Mouse (Mus musculus): Measurements from ENCODE around the gene Cyth4. TPM values are rescaled to one million over a fixed set of nuclear protein-coding genes. Genes with fewer than 3 reads are reported as not detected.

Gene Cyth4
- polyA plus RNA-seq, 1 experiment from 2014 or later: 9.6 TPM

- Histone ChIP-seq H3K27me3 (ENCODE audit: control insufficient read depth, insufficient read depth, low read length) (peaks cover 9% of the 10 kb centered on the region; the same call in 1 of the 2 replicates), H3K27ac (ENCODE audit: low read length) (no peak overlapping the region), H3K4me1 (ENCODE audit: control insufficient read depth, insufficient read depth, low read length) (no peaks in the 10 kb centered on the region), H3K4me3 (ENCODE audit: low read length) (no peak overlapping the region), H3K4me2 (ENCODE audit: low read depth, low read length) (no peak overlapping the region), H3K36me3 (ENCODE audit: control insufficient read depth, insufficient read depth) (no peaks in the 10 kb centered on the region), H3K9me3 (replicated peaks; ENCODE audit: control insufficient read depth, low read length) (no peaks in the 10 kb centered on the region), H3K9ac (ENCODE audit: low read length) (no peak overlapping the region)
- ATAC-seq (replicated peaks; ENCODE audit: extremely low read depth, insufficient read depth, low FRiP score): no peak
- WGBS: 69% methylated on average over 4 of the region's 4 CpGs
Observed at GRCm38 (mm10) chr15:78647746-78648145, 50.9 kb downstream of the Cyth4 start.

- Histone ChIP-seq H3K4me3 (ENCODE audit: low read length) (no peak overlapping the region), H3K9me3 (replicated peaks; ENCODE audit: control insufficient read depth, low read length) (no peaks in the 10 kb centered on the region), H3K4me2 (ENCODE audit: low read depth, low read length) (no peak overlapping the region), H3K27ac (ENCODE audit: low read length) (no peak overlapping the region), H3K27me3 (ENCODE audit: control insufficient read depth, insufficient read depth, low read length) (0 out of 2 replicates have a peak, but pooled peaks cover 5% of the 10 kb centered on the region), H3K9ac (ENCODE audit: low read length) (no peak overlapping the region), H3K4me1 (ENCODE audit: control insufficient read depth, insufficient read depth, low read length) (no peaks in the 10 kb centered on the region), H3K36me3 (ENCODE audit: control insufficient read depth, insufficient read depth) (no peaks in the 10 kb centered on the region)
- ATAC-seq (replicated peaks; ENCODE audit: extremely low read depth, insufficient read depth, low FRiP score): no peak
- 35% methylated on average over 4 of the region's 4 CpGs for WGBS
Observed at GRCm38 (mm10) chr15:78651169-78651568, 54.3 kb downstream of the Cyth4 start.

DNA sequence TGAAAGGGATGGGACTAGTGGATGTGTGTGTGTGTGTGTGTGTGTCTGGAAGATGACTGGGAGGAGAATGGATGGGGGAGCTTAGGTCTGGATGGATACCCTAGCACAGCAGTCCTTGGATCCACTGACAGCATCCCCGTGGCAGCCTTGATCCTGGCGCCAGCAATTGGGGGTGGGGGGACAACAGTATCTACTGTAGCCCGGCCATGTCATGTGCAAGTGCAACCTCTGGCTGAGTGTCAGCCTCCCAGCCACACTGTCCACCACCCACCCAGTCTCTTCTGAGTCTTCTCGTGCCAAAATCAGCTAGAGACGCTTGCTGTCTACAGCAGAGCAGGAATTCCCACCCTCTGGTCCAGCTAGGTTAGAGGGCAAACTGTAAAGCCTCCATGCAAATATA is 67.4 kb downstream of the Cyth4 start:
- H3K27ac ChIP-seq (ENCODE audit: low read length): no peak overlapping the region
- no peak overlapping the region for H3K4me3 ChIP-seq (ENCODE audit: low read length)
- H3K4me1 ChIP-seq (ENCODE audit: control insufficient read depth, insufficient read depth, low read length): no peaks in the 10 kb centered on the region
- H3K9ac ChIP-seq (ENCODE audit: low read length): no peak overlapping the region
- H3K27me3 ChIP-seq (ENCODE audit: control insufficient read depth, insufficient read depth, low read length): peaks cover 4% of the 10 kb centered on the region
- no peak overlapping the region for H3K4me2 ChIP-seq (ENCODE audit: low read depth, low read length)
- H3K36me3 ChIP-seq (ENCODE audit: control insufficient read depth, insufficient read depth): no peaks in the 10 kb centered on the region
- ATAC-seq (replicated peaks; ENCODE audit: extremely low read depth, insufficient read depth, low FRiP score): no peak
- 44% methylated on average over 5 of the region's 5 CpGs for WGBS
- no peaks in the 10 kb centered on the region for H3K9me3 ChIP-seq (replicated peaks; ENCODE audit: control insufficient read depth, low read length)

GRCm38 (mm10) chr15:78669221-78669871 is 72.5 kb downstream of the Cyth4 start:
- Histone ChIP-seq H3K4me3 (ENCODE audit: low read length) (no peak overlapping the region), H3K9ac (ENCODE audit: low read length) (no peak overlapping the region), H3K27ac (ENCODE audit: low read length) (no peak overlapping the region), H3K36me3 (ENCODE audit: control insufficient read depth, insufficient read depth) (no peaks in the 10 kb centered on the region), H3K4me2 (ENCODE audit: low read depth, low read length) (no peak overlapping the region), H3K27me3 (ENCODE audit: control insufficient read depth, insufficient read depth, low read length) (peaks cover 41% of the 10 kb centered on the region), H3K9me3 (replicated peaks; ENCODE audit: control insufficient read depth, low read length) (no peaks in the 10 kb centered on the region), H3K4me1 (ENCODE audit: control insufficient read depth, insufficient read depth, low read length) (peaks cover 5% of the 10 kb centered on the region; the same call in 1 of the 2 replicates)
- ATAC-seq (replicated peaks; ENCODE audit: extremely low read depth, insufficient read depth, low FRiP score): no peak
- 46% methylated on average over 10 of the region's 10 CpGs for WGBS

DNA sequence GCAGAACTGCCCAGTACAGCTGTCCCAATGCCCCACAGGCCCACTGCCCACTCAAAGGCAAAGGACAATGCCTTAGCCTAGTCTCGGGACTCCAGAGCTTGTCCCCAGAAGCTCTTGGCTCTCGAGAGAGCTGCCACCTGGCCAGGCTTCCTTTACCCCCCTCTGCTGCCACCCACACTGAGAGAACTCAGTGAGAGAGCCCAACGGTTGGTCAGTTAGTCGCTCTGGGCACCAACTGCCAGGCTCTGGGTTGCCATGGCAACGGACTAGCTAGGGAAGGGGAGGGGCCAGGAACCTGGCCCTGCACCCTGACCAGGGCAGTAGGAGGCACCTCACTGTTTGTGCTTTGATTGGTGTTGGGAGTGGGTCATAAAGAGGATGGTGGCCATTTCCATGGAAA is 73.5 kb downstream of the Cyth4 start:
- 47% methylated on average over 5 of the region's 5 CpGs for WGBS
- Histone ChIP-seq H3K27ac (ENCODE audit: low read length) (no peak overlapping the region), H3K36me3 (ENCODE audit: control insufficient read depth, insufficient read depth) (no peaks in the 10 kb centered on the region), H3K4me2 (ENCODE audit: low read depth, low read length) (no peak overlapping the region), H3K9ac (ENCODE audit: low read length) (no peak overlapping the region), H3K4me3 (ENCODE audit: low read length) (no peak overlapping the region), H3K27me3 (ENCODE audit: control insufficient read depth, insufficient read depth, low read length) (peaks cover 43% of the 10 kb centered on the region), H3K9me3 (replicated peaks; ENCODE audit: control insufficient read depth, low read length) (no peaks in the 10 kb centered on the region), H3K4me1 (ENCODE audit: control insufficient read depth, insufficient read depth, low read length) (peaks cover 15% of the 10 kb centered on the region)
- no peak for ATAC-seq (replicated peaks; ENCODE audit: extremely low read depth, insufficient read depth, low FRiP score)

Other genes with a start within 250 kb of the Cyth4 start
- gene Tex33, start 201.1 kb upstream of the Cyth4 start, polyA plus RNA-seq (2015; fragmentation: Nextera tagmentation; extraction: Ambion mirVana): not detected in 2 replicates
- 39.7 and 41.7 TPM in 2 replicates for gene Tst, start 191.1 kb upstream of the Cyth4 start, polyA plus RNA-seq (2015; fragmentation: Nextera tagmentation; extraction: Ambion mirVana)
- gene Mpst, start 190.6 kb upstream of the Cyth4 start, polyA plus RNA-seq (2015; fragmentation: Nextera tagmentation; extraction: Ambion mirVana): 1.9 and 2.1 TPM in 2 replicates
- gene Kctd17, start 168.5 kb upstream of the Cyth4 start, polyA plus RNA-seq (2015; fragmentation: Nextera tagmentation; extraction: Ambion mirVana): 18.9 and 22.6 TPM in 2 replicates
- gene Tmprss6, start 128.4 kb upstream of the Cyth4 start, polyA plus RNA-seq (2015; fragmentation: Nextera tagmentation; extraction: Ambion mirVana): 0.38 and 0.79 TPM in 2 replicates
- 1.8 and 4.9 TPM in 2 replicates for gene Il2rb, start 101.8 kb upstream of the Cyth4 start, polyA plus RNA-seq (2015; fragmentation: Nextera tagmentation; extraction: Ambion mirVana)
- 33.1 and 33.5 TPM in 2 replicates for gene C1qtnf6, start 65.6 kb upstream of the Cyth4 start, polyA plus RNA-seq (2015; fragmentation: Nextera tagmentation; extraction: Ambion mirVana)
- 0.09 TPM in 1 of 2 replicates, not detected in the other for gene Sstr3, start 52.4 kb upstream of the Cyth4 start, polyA plus RNA-seq (2015; fragmentation: Nextera tagmentation; extraction: Ambion mirVana)
- 38.2 and 88.5 TPM in 2 replicates for gene Rac2, start 24.3 kb upstream of the Cyth4 start, polyA plus RNA-seq (2015; fragmentation: Nextera tagmentation; extraction: Ambion mirVana)
- gene Elfn2, start 121.7 kb downstream of the Cyth4 start, polyA plus RNA-seq (2015; fragmentation: Nextera tagmentation; extraction: Ambion mirVana): 0.16 and 0.55 TPM in 2 replicates
- 19.6 and 19.8 TPM in 2 replicates for gene Mfng, start 176.4 kb downstream of the Cyth4 start, polyA plus RNA-seq (2015; fragmentation: Nextera tagmentation; extraction: Ambion mirVana)
- gene Card10, start 206.0 kb downstream of the Cyth4 start, polyA plus RNA-seq (2015; fragmentation: Nextera tagmentation; extraction: Ambion mirVana): 6.3 and 7.4 TPM in 2 replicates
- gene Cdc42ep1, start 245.6 kb downstream of the Cyth4 start, polyA plus RNA-seq (2015; fragmentation: Nextera tagmentation; extraction: Ambion mirVana): 29.4 and 38.7 TPM in 2 replicates